Mouse (Mus musculus) lung, postnatal 0 days (tissue): Measurements from ENCODE around the gene Grk5.

Experiments
- CTCF ChIP-seq: IDR thresholded peaks from 2 replicates; pipeline ENCODE4 v1.5.1; 2016; ENCODE audit warnings: antibody characterized with exemption, mild to moderate bottlenecking
- EP300 ChIP-seq: IDR thresholded peaks from 2 replicates; pipeline ENCODE4 v1.6.1; 2016; ENCODE audit warnings: antibody characterized with exemption, mild to moderate bottlenecking, control low read depth

GRCm38 (mm10) chr19:61017477-61018266, 128.1 kb downstream of the Grk5 start:
- TF ChIP-seq CTCF (no peak), EP300 (no peak)
